Mouse (Mus musculus) cerebellum, adult 11-12 months (tissue): ENCODE results near the gene Gpr1.

Source experiments
- DNase-seq: peaks from one replicate; pipeline ENCODE4 v3.0.0; 2022

Gpr1 gene

GRCm38 (mm10) chr1:63214271-63214558, at the start of gene Gpr1:
Gpr1 (minus strand) TSS chr1:63214543.
- DNase-seq, result no peak

- no peak for DNase-seq
Measured at GRCm38 (mm10) chr1:63263671-63264070, 49.3 kb upstream of the Gpr1 start.

- DNase-seq, result no peak
Measured at GRCm38 (mm10) chr1:63261041-63261590, 46.8 kb upstream of the Gpr1 start.

GRCm38 (mm10) chr1:63260742-63261033, 46.3 kb upstream of the Gpr1 start:
- no peak for DNase-seq

- no peak for DNase-seq
Measured at GRCm38 (mm10) chr1:63259916-63260741, 45.8 kb upstream of the Gpr1 start.

- DNase-seq, result no peak
Measured at GRCm38 (mm10) chr1:63259271-63259830, 45.0 kb upstream of the Gpr1 start.

GRCm38 (mm10) chr1:63258501-63258900, 44.2 kb upstream of the Gpr1 start:
- no peak for DNase-seq

- DNase-seq, result no peak
Measured at GRCm38 (mm10) chr1:63256083-63256482, 41.7 kb upstream of the Gpr1 start.

GRCm38 (mm10) chr1:63255101-63255500, 40.8 kb upstream of the Gpr1 start:
- no peak for DNase-seq

GRCm38 (mm10) chr1:63253291-63253690, 38.9 kb upstream of the Gpr1 start:
- DNase-seq, result no peak

GRCm38 (mm10) chr1:63252351-63253209, 38.2 kb upstream of the Gpr1 start:
- DNase-seq, result no peak

GRCm38 (mm10) chr1:63249261-63249660, 34.9 kb upstream of the Gpr1 start:
- no peak for DNase-seq

GRCm38 (mm10) chr1:63248360-63248851, 34.1 kb upstream of the Gpr1 start:
- DNase-seq, result no peak

- no peak for DNase-seq
Measured at GRCm38 (mm10) chr1:63247831-63248359, 33.6 kb upstream of the Gpr1 start.

GRCm38 (mm10) chr1:63246862-63247521, 32.6 kb upstream of the Gpr1 start:
- DNase-seq, result no peak

GRCm38 (mm10) chr1:63243854-63244253, 29.5 kb upstream of the Gpr1 start:
- no peak for DNase-seq

GRCm38 (mm10) chr1:63239751-63240150, 25.4 kb upstream of the Gpr1 start:
- DNase-seq, result no peak

GRCm38 (mm10) chr1:63239305-63239704, 25.0 kb upstream of the Gpr1 start:
- DNase-seq, result no peak

GRCm38 (mm10) chr1:63237371-63237770, 23.0 kb upstream of the Gpr1 start:
- no peak for DNase-seq

GRCm38 (mm10) chr1:63227241-63227640, 12.9 kb upstream of the Gpr1 start:
- no peak for DNase-seq

GRCm38 (mm10) chr1:63225890-63226289, 11.5 kb upstream of the Gpr1 start:
- no peak for DNase-seq

GRCm38 (mm10) chr1:63225009-63225408, 10.7 kb upstream of the Gpr1 start:
- DNase-seq, result no peak

GRCm38 (mm10) chr1:63219277-63219676, 4.9 kb upstream of the Gpr1 start:
- no peak for DNase-seq
